Mouse (Mus musculus) cerebellum, postnatal 25 days (tissue): ENCODE measurements around the gene Ano6.

Source experiments
- DNase-seq, 2 experiments: peaks; one replicate each; pipeline ENCODE4 v3.0.0; 2021; ENCODE audit warnings: mixed read lengths in 2 of 2

Ano6 gene

GRCm38 (mm10) chr15:95943470-95943869, 152.8 kb downstream of the Ano6 start:
- DNase-seq, result peak; percentile 21 to 43

DNA sequence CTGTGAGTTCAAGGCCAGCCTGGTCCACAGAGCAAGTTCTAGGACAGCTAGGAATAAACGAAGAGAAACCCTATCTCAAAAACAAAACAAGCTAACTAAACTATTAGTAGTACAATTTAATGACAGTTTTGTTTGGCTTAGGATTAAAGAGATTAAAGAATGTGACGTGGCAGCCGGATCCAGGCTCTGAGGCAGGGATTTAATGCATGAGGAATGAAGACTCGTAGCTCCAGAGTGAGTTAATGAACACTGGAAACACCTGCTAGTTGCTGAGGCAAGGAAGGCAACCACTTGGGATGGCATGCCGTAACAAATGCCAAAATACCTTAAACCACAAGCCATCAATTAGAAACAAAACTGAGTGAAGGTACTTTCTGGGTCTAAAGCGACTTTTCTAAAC, 153.7 kb downstream of the Ano6 start:
- DNase-seq, result no peak

DNA sequence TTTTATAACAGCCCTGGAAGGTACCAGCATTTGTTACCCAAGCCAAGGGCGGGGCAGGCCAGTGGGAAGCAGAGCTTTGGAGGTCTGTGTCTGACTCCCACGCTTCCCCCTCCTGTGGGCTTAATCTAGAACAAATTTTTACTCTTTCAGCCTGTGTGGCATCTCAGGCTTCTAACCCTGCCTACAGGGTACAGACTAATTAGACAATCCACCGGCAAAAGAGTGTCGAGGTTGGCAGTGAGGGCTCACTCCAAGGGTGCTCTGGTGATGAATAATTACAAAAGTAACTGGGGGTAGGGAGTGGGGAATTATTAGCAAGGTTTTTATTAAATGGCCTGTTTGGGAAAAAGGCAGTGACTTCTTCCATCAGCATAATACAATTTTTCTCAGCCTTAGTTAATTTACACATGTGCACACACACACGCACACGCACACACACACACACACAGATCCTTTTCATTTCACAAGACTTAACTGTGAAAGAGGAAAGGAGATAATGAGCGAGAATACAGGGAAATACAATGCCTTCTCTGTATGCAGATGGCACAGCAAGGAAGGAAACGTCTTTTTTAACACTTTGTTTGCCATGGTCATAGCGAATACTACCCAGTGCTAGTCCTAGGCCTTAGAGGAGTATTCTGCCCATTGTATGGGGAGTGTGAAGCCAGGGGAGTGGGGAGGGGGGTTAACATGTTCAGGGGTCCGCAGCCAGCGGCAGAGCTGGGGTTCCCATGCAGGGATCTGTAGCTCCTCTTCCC, 155.5 kb downstream of the Ano6 start:
- DNase-seq, result no peak

GRCm38 (mm10) chr15:95948411-95948810, 157.8 kb downstream of the Ano6 start:
- DNase-seq, result no peak

DNA sequence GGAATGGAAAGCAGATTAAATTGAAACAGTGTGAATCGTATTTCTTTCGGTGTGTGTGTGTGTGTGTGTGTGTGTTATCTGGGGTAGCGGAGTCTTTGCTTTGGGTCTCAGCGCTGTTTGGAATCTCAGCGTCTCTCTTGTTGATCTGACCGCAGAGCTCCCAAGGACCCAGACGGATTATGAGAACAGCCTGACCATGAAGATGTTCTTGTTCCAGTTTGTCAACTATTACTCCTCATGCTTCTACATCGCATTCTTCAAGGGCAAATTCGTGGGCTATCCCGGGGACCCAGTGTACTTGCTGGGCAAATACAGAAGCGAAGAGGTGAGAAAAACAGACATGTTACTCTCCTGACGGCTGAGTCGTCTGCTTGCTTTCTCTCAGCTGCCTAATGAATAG, 158.7 kb downstream of the Ano6 start:
- DNase-seq, result no peak

GRCm38 (mm10) chr15:95951497-95951896, 160.9 kb downstream of the Ano6 start:
- no peak for DNase-seq

GRCm38 (mm10) chr15:95956692-95957091, 166.0 kb downstream of the Ano6 start:
- DNase-seq, result no peak

DNA sequence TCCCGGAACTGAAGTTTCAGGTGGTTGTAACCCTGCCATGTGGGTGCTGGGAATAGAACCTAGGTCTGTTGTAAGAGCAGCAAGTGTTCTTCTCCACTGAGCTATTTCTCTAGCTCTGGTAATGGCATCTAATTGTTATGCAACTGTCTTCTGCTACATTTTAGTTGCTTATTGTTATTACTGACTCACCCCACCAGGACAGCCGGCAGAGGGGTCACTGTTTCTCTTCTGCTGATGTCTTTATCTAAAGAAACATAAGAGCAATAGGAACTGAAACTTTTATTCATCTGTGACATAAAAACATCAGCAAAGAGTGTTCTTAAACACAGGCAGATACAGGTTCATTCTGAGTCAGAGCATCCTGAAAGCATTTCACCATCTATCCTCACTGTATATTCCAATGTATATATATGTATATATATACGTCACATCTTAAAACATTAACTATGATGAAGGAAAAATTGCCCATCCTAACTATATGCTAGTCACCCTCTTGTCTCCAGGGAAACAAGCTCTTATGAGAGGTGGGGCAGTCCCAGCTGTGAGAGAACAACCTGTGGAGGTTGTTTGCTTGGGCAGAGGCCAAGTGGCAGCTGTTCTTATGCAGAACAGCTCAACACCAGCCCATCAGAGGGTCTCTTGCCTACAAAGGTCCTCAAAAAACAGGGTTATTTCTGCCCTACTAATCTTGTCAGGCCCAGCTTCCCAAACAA, 171.9 kb downstream of the Ano6 start:
- no peak for DNase-seq

GRCm38 (mm10) chr15:95963124-95963482, 172.5 kb downstream of the Ano6 start:
- DNase-seq, result no peak

DNA sequence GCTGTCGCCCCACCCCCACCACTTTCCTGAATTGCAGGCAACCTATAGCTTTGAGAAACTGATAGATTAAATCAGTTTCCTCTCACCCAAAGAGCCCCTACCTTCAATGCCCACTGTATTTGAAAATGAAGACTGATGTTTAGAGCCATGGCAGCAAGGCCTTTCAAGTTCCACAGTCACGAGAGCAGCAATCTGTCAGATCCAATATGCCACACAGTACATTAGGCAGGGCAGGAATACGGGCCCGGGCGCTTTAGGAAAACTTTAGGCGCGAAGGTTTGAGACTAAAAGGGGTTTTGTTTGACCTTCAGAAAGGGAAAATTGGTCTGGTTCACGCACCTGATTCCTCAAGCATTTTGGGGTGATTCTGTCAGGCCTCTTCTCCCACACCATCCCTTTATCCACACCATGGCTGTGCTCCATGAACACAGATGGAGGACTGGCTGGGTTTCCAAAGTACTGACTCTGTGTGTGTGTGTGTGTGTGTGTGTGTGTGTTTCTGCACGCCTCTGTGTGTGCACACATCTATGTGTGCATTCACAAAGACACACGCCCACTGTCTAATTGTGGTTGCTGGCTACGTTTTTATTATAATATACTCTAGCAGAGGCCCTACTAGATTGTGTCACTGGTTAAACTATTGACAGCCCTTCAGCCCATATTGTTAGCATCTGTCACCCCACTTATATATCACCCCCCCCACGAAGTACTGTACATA, 173.0 kb downstream of the Ano6 start:
- peak; percentile 40 to 56 for DNase-seq

- DNase-seq, result no peak
Measured at GRCm38 (mm10) chr15:95964251-95964561, 173.6 kb downstream of the Ano6 start.

- DNase-seq, result no peak
Measured at GRCm38 (mm10) chr15:95966979-95967378, 176.3 kb downstream of the Ano6 start.

- DNase-seq, result no peak
Measured at GRCm38 (mm10) chr15:95967516-95968196, 177.0 kb downstream of the Ano6 start.

- DNase-seq, result no peak
Measured at GRCm38 (mm10) chr15:95969596-95969995, 179.0 kb downstream of the Ano6 start.

DNA sequence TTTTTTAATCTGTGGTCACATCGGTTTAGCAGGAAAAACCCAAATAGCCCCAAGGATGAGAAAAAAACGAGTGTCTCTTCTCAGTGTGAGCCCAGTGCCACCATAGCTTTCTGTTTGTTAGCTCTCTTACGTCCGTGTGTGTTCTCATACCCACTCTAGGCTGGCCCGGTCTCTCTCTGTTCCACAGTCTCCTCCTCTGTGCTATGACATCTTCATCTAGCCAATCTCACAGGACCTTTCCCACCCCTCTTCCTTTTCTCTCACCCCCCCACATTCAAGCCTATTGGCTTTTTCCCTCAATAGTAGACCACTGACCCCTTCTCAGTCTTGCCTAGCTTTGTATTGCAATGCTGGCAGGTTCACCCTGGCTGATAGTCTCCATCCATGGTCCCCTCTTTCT, 179.5 kb downstream of the Ano6 start:
- DNase-seq, result no peak

DNA sequence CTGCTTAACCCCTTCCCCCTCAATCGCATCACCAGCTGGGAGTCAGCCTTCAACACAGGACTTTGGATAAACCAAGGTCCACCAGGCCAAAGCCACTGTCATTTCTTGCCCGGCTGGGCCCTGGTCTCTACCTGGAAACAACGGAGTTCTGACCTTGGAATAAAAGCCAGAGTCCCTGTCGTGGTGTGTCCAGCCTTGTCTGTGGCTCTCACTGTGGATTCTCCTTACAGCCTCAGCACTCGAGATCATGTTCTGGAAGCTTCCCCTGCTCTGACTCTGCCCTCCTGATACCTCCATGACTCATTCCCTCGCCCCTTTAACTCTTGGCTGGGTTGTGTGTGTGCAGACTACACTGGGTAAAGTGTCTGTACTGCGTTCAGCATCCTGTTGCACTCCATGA, 180.0 kb downstream of the Ano6 start:
- DNase-seq, result no peak

- no peak for DNase-seq
Measured at GRCm38 (mm10) chr15:95971302-95971701, 180.7 kb downstream of the Ano6 start.

DNA sequence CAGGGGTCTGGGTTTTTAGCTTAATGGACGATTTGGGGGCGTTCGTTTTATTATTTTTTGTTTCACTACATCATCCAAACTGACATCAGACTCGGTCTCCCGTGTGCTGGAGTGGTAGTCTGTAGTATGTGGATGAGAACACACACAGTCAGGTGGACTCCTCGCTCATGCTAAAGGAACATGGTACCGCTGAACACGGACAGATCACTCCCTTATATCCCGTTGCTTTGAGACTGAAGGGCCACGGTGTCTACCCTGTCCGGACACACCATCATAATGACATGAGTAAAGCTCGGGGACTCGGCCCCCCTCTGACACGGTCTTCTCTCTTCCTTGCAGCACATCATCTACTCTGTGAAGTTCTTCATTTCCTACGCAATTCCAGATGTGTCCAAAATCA, 181.5 kb downstream of the Ano6 start:
- no peak for DNase-seq

DNA sequence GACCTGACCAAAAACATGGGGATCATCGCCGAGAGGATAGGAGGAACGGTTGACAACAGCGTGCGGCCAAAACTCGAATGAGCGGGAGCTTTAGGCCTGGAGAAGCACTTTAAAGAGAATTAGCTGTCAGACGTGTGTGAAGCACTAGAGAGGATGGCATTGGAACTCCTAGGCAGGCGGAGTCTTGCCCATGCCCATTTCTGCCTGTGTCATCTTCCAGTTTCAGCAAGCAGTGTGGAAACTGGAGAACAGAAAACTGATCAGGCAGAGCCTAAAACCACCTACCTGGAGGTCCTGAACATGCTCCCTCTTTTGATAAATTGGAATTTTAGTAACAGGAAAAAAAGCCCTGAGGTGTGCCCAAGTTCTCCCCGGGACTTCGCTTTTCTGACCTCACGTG, 182.0 kb downstream of the Ano6 start:
- DNase-seq, result no peak

DNA sequence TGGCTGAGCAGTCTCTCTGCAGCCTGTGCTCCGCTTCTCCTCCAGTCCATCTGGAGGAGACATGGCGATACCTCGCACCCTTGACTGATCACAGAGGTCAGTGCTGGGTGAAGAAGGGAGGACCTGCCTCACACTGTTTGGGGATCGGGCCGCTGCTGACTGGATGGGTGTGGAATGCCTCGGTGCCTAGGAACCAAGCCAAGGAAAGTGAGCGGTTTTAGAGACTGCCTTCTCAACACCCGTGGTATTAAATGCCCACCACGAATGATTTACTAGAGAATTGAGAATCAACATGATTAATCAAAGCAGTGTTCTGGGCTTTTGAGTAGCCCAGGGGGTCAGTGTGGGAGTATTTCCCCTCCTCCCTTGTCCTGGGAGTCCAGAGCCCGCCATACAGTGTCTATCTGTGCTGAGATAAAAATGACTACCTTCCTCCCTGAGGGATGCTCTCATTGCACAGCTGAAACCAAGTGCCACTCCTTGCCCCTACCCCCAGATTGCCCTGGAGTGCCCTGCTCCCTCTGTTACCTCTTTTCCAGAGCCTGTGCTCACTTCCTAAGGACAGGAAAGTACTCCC, 183.5 kb downstream of the Ano6 start:
- DNase-seq, result no peak

DNA sequence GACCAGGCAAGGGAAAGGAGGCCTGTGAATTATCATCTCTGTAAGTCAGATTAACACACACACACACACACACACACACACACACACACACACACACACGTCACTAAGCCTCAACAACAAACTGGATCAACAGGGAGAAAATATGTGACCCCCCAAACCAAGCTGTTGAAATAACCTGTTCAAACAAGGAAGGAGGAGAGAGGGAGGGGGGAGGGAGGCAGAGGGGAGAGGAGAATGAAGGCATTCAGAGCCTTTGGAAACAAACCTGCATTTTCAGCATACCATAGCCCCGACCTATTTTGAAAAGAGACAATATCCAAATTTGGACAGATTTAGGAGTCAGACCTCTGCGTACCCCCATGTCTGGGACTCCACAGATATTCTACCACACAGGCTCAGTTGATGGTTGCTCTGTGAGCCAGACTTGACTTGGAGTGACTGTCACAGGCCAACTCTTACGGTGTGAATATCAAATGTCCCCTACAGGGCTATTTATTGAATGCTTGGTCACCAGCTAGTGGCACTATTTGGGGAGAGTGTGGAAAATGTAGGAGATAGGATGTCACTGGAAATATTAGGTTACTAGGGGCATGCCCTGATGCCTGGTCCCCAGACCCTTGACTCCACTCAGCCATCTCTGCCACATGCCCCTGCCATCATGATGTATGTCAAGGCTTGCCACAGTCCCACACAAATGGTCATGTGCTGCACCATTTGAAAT, 185.7 kb downstream of the Ano6 start:
- DNase-seq, result no peak

DNA sequence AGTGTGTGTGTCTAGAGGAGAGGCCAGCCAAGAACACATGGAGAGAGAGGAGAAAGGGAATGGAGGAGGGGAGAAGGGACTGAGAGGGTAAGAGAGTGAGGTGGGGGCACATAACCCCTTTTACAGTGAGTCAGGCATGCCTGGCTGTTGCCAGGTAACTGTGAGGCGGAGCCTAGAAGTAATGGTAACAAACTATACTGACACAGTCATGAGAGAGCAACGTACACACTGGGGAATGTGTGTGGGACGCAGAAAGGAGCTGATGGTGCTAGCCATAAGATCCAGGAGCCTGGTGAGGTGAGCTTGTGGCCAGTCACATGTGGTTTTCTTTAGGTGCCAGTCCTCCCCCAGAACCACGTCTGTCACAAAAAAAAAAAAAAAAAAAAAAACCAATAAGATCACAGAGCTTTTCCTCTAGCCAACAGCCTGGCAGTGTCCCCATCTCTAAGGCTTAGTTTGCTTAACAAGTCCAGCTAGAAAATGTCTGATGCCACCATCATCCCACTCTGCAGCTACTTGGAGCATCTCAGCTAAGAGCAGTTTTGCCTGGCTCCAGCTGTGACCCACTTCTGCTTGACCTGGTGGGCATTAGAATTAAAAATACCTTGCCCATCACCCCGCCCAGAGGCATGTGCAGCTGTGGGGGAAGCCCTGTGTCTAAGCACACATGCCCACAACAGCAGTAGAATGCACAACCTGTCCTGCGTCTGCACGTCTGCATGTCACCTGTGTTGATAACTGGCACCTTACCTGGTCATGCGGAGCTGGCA, 186.7 kb downstream of the Ano6 start:
- DNase-seq, result no peak
